Mouse (Mus musculus): ENCODE data around the gene Zfp691.

- TF ChIP-seq POLR2A (IDR thresholded peaks at IDR 0.05; ENCODE audit: control insufficient read depth, low read depth, low read length) (no peak), CTCF (IDR thresholded peaks at IDR 0.05; ENCODE audit: control insufficient read depth, insufficient read depth, insufficient replicate concordance, low read depth, low read length) (no peak)
These were observed 6.9 kb downstream of the Zfp691 start for GRCm38 (mm10) chr4:119167068-119167467.
